Mouse (Mus musculus) thymus, adult 2 months (tissue): Measurements from ENCODE around the gene Plekha5. TPM values are rescaled to one million over a fixed set of nuclear protein-coding genes. Genes with fewer than 3 reads are reported as not detected.
"Not testable (repeated sequence)": the region's sequence is repeated elsewhere in the genome, so short reads cannot be mapped to it uniquely, and the experiment has no call there.

Experiments used
- DNase-seq: peaks from one replicate; pipeline ENCODE4 v3.0.0; 2021
- H3K27ac ChIP-seq: fragments of 200-500 bp; 2 replicates; pipeline ENCODE4 v1.5.1; 2012; ENCODE audit warnings: low read length, control low read depth; ENCODE audit not compliant: control insufficient read depth, insufficient read depth
- H3K27me3 ChIP-seq: fragments of 200-500 bp; 2 replicates; pipeline ENCODE4 v1.6.1; 2012; ENCODE audit warnings: mild to moderate bottlenecking, low read length, moderate library complexity, mixed read lengths; ENCODE audit not compliant: control insufficient read depth, insufficient read depth
- H3K36me3 ChIP-seq: fragments of 200-500 bp; 2 replicates; pipeline ENCODE4 v1.6.1; 2012; ENCODE audit warnings: mild to moderate bottlenecking, low read length, moderate library complexity; ENCODE audit not compliant: control insufficient read depth, insufficient read depth
- H3K4me1 ChIP-seq: fragments of 200-500 bp; replicated peaks from 2 replicates; pipeline ENCODE4 v1.6.1; 2012; ENCODE audit warnings: low read length; ENCODE audit not compliant: control insufficient read depth, insufficient read depth
- H3K4me3 ChIP-seq: fragments of 200-500 bp; 2 replicates; pipeline ENCODE4 v1.5.1; 2012; ENCODE audit warnings: mild to moderate bottlenecking, low read length, control low read depth, moderate library complexity; ENCODE audit not compliant: control insufficient read depth, insufficient read depth
- CTCF ChIP-seq: fragments of 200-500 bp; IDR thresholded peaks from 2 replicates; pipeline ENCODE4 v1.5.1; 2012; ENCODE audit warnings: mild to moderate bottlenecking, control low read depth, low read length, moderate library complexity, borderline replicate concordance; ENCODE audit not compliant: control insufficient read depth, poor library complexity, insufficient read depth; ENCODE audit errors: extremely low read depth
- POLR2A ChIP-seq: fragments of 200-500 bp; IDR thresholded peaks from 2 replicates; pipeline ENCODE4 v1.6.1; 2012; ENCODE audit warnings: mild to moderate bottlenecking, low read length, control low read depth, moderate library complexity; ENCODE audit not compliant: control insufficient read depth, poor library complexity, insufficient read depth; ENCODE audit errors: extremely low read depth
- WGBS: fragments of 180-500 bp; shearing (Covaris S2); methylation state at CpG from one replicate; pipeline ENCODE4 v1.1.7; 2018; 5-methylcytosine and 5-hydroxymethylcytosine counted together
- polyA plus RNA-seq: library from polyadenylated mRNA; depleted of rRNA; stranded (reverse); fragments of >200 nt; gene quantifications from 2 replicates; pipeline ENCODE4 v1.2.3, GENCODE M21; 2012

The Plekha5 gene
- polyA plus RNA-seq, 1 experiment = 25.5 TPM

DNA sequence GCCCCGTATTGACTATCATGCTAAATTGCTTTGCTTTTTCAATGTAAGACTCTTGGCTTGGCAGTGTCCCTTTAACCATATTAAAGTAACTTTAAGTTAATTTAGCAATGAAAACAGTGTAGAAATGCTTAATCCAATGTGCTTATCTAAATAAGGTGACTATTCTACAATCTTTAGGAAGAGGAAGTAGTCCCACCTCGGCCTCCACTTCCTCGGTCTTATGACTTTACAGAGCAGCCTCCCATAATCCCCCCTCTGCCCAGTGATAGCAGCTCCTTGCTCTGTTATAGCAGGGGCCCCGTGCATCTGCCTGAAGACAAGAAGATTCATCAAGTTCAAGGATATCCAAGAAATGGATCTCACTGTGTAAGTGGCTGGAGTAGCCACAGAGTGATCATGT lies 156.3 kb downstream of the Plekha5 start:
- WGBS = 64% methylated on average over 4 of the region's 4 CpGs
- no peak for DNase-seq
- Histone ChIP-seq H3K27me3 (no peaks in the 10 kb centered on the region), H3K4me1 (peaks cover 4% of the 10 kb centered on the region), H3K27ac (no peak overlapping the region), H3K4me3 (no peak overlapping the region), H3K36me3 (no peaks in the 10 kb centered on the region)
- TF ChIP-seq POLR2A (no peak), CTCF (no peak)

DNA sequence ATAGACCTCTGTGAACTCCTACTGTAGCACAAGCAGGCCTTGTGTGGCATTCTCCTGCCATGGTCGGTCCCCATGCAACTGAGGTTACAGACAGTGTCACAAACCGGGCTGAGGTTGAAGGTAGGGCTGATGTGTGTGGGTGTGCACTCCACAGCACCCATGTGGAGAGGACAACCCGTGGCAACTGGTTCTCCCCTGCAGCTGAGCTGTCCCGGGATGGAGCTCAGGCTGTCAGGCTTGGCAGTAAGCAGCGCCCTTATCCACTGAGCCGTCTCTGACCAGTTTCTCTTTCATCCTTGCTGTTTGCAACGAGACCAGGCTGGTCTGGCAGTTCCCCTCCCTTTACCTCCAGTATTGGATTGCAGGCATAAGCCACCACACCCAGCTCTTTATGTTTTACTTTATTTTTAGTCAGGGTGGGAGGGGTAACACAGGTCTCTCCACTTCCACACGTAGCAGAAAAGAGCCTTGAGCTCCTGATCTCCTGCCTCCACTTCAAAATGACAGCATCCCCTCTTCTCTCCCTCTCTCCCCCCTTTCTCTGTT lies 162.9 kb downstream of the Plekha5 start:
- H3K4me1 ChIP-seq = no peaks in the 10 kb centered on the region
- no peak for TF ChIP-seq CTCF
- no peak for TF ChIP-seq POLR2A
- no peak for DNase-seq
- no peak overlapping the region for H3K4me3 ChIP-seq
- H3K36me3 ChIP-seq = no peaks in the 10 kb centered on the region
- 96% methylated on average over 8 of the region's 8 CpGs for WGBS
- no peaks in the 10 kb centered on the region for H3K27me3 ChIP-seq
- H3K27ac ChIP-seq = no peak overlapping the region

- H3K36me3 ChIP-seq = no peaks in the 10 kb centered on the region
Measured at GRCm38 (mm10) chr6:140591331-140591730, 167.5 kb downstream of the Plekha5 start.

DNA sequence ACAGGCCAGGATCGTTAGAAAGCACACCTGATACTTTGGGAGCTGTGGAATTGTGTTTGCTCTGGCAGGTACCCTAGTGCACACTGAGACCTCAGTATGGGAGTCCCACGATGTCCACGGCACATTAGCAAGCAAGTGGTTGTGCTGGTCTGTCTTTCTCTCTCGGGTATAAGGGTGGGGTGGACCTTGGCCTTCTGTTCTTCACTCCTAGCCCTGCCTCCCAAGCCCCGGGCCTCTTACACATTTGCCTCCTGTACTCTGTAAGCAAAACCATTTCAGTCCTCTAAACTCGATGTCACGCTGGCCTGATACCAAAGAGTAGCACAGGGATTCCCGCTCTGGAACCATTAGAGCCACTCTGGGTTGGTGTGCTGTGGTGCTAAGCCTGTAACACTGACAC lies 168.9 kb downstream of the Plekha5 start:
- Histone ChIP-seq H3K27ac (no peak overlapping the region), H3K27me3 (no peaks in the 10 kb centered on the region), H3K4me1 (peaks cover 14% of the 10 kb centered on the region), H3K36me3 (no peaks in the 10 kb centered on the region), H3K4me3 (no peak overlapping the region)
- WGBS = 93% methylated on average over 8 of the region's 8 CpGs
- DNase-seq = no peak
- TF ChIP-seq CTCF (no peak), POLR2A (no peak)

More at GRCm38 (mm10) chr6:140591331-140591730, 167.5 kb downstream of the Plekha5 start:
- Histone ChIP-seq H3K4me3 (no peak overlapping the region), H3K4me1 (peaks cover 9% of the 10 kb centered on the region), H3K27ac (no peak overlapping the region), H3K27me3 (no peaks in the 10 kb centered on the region)
- TF ChIP-seq POLR2A (no peak), CTCF (no peak)
- DNase-seq = no peak
- WGBS = 93% methylated on average over 5 of the region's 5 CpGs

- no peak for TF ChIP-seq POLR2A
- no peak for TF ChIP-seq CTCF
- Histone ChIP-seq H3K4me3 (no peak overlapping the region), H3K36me3 (no peaks in the 10 kb centered on the region), H3K27ac (no peak overlapping the region), H3K27me3 (no peaks in the 10 kb centered on the region), H3K4me1 (peaks cover 20% of the 10 kb centered on the region)
- WGBS = 90% methylated on average over 17 of the region's 17 CpGs
- DNase-seq = no peak
Measured at GRCm38 (mm10) chr6:140593420-140594170, 169.7 kb downstream of the Plekha5 start.

GRCm38 (mm10) chr6:140595551-140595950 lies 171.7 kb downstream of the Plekha5 start:
- H3K4me3 ChIP-seq, H3K27me3 ChIP-seq, DNase-seq, H3K36me3 ChIP-seq: not testable (repeated sequence)
- 96% methylated on average over 6 of the region's 6 CpGs for WGBS
- Histone ChIP-seq H3K4me1 (peaks cover 30% of the 10 kb centered on the region), H3K27ac (peak overlapping the region; percentile 9)
